Mouse (Mus musculus): ENCODE measurements around the gene Ttyh1. TPM values are rescaled to one million over a fixed set of nuclear protein-coding genes. Genes with fewer than 3 reads are reported as not detected.
A peak's percentile ranks its signal among the peaks of the same experiment; 100 is the strongest.
"Not testable (repeated sequence)": the region's sequence is repeated elsewhere in the genome, so short reads cannot be mapped to it uniquely, and the experiment has no call there.

Ttyh1 gene
- total RNA-seq, 2 experiments from 2014 or later: not detected

- no peak for ATAC-seq (ENCODE audit: poor library complexity, severe bottlenecking)
These were observed 22.6 kb downstream of the Ttyh1 start for GRCm38 (mm10) chr7:4141648-4142325.

GRCm38 (mm10) chr7:4142796-4143445 is 23.7 kb downstream of the Ttyh1 start:
- ATAC-seq (ENCODE audit: poor library complexity, severe bottlenecking): no peak

- no peak for ATAC-seq (ENCODE audit: poor library complexity, severe bottlenecking)
These were observed 24.3 kb downstream of the Ttyh1 start for GRCm38 (mm10) chr7:4143506-4143905.

- ATAC-seq (ENCODE audit: poor library complexity, severe bottlenecking): no peak
These were observed 24.8 kb downstream of the Ttyh1 start for GRCm38 (mm10) chr7:4144046-4144445.

GRCm38 (mm10) chr7:4144766-4145551 is 25.8 kb downstream of the Ttyh1 start:
- no peak for ATAC-seq (ENCODE audit: poor library complexity, severe bottlenecking)

- peak; percentile 16; the same call in 1 of the 2 replicates for ATAC-seq (ENCODE audit: poor library complexity, severe bottlenecking)
These were observed 26.5 kb downstream of the Ttyh1 start for GRCm38 (mm10) chr7:4145552-4146190.

GRCm38 (mm10) chr7:4146241-4147180 is 27.3 kb downstream of the Ttyh1 start:
- no peak for ATAC-seq (ENCODE audit: poor library complexity, severe bottlenecking)

- ATAC-seq (ENCODE audit: poor library complexity, severe bottlenecking): no peak
These were observed 28.2 kb downstream of the Ttyh1 start for GRCm38 (mm10) chr7:4147371-4147770.

GRCm38 (mm10) chr7:4147836-4148235 is 28.6 kb downstream of the Ttyh1 start:
- ATAC-seq (ENCODE audit: poor library complexity, severe bottlenecking): no peak

GRCm38 (mm10) chr7:4148341-4149208 is 29.4 kb downstream of the Ttyh1 start:
- peak; percentile 20 for ATAC-seq (ENCODE audit: poor library complexity, severe bottlenecking)

GRCm38 (mm10) chr7:4149209-4150054 is 30.2 kb downstream of the Ttyh1 start:
- peak; percentile 68 for ATAC-seq (ENCODE audit: poor library complexity, severe bottlenecking)

GRCm38 (mm10) chr7:4150059-4150541 is 30.9 kb downstream of the Ttyh1 start, which contains the start of gene Leng9:
Gene Leng9 (minus strand): TSS chr7:4150374.
- ATAC-seq (ENCODE audit: poor library complexity, severe bottlenecking): peak; percentile 4; the same call in 1 of the 2 replicates

GRCm38 (mm10) chr7:4150811-4151221 is 31.6 kb downstream of the Ttyh1 start:
- ATAC-seq (ENCODE audit: poor library complexity, severe bottlenecking): peak; percentile 18

GRCm38 (mm10) chr7:4151241-4151640 is 32.0 kb downstream of the Ttyh1 start:
- no peak for ATAC-seq (ENCODE audit: poor library complexity, severe bottlenecking)

GRCm38 (mm10) chr7:4154356-4154755 is 35.1 kb downstream of the Ttyh1 start:
- ATAC-seq (ENCODE audit: poor library complexity, severe bottlenecking): no peak

- ATAC-seq (ENCODE audit: poor library complexity, severe bottlenecking): no peak
These were observed 35.8 kb downstream of the Ttyh1 start for GRCm38 (mm10) chr7:4154976-4155375.

- not testable (repeated sequence) for ATAC-seq (ENCODE audit: poor library complexity, severe bottlenecking)
These were observed 42.4 kb downstream of the Ttyh1 start for GRCm38 (mm10) chr7:4161596-4161995.

- no peak for ATAC-seq (ENCODE audit: poor library complexity, severe bottlenecking)
These were observed 44.4 kb downstream of the Ttyh1 start for GRCm38 (mm10) chr7:4163571-4164072.
